Mouse (Mus musculus) kidney, embryonic 16.5 days (tissue): ENCODE measurements around the gene Rbfox1. TPM values are rescaled to one million over a fixed set of nuclear protein-coding genes. Genes with fewer than 3 reads are reported as not detected.

Experiments
- ATAC-seq: fragments of 200-750 bp; cut with Nextera tagmentation; 2 replicates; pipeline ENCODE4 v1.8.0; 2017; ENCODE audit warnings: moderate TSS enrichment; ENCODE audit not compliant: low FRiP score, low TSS enrichment
- H3K27ac ChIP-seq: fragments of 300-500 bp; sonication (generic); 2 replicates; pipeline ENCODE4 v1.5.1; 2014; ENCODE audit warnings: low read length
- H3K27me3 ChIP-seq: fragments of 300-500 bp; sonication (generic); 2 replicates; pipeline ENCODE4 v1.6.1; 2014; ENCODE audit warnings: low read length, control low read depth, mixed read lengths; ENCODE audit not compliant: insufficient read depth
- H3K36me3 ChIP-seq: fragments of 300-500 bp; sonication (generic); 2 replicates; pipeline ENCODE4 v1.6.1; 2014; ENCODE audit warnings: low read length, control low read depth, mixed read lengths; ENCODE audit not compliant: insufficient read depth
- H3K4me1 ChIP-seq: fragments of 300-500 bp; sonication (generic); 2 replicates; pipeline ENCODE4 v1.6.1; 2014; ENCODE audit warnings: low read length, control low read depth, mixed read lengths; ENCODE audit not compliant: insufficient read depth
- H3K4me2 ChIP-seq: fragments of 300-500 bp; sonication (generic); replicated peaks from 2 replicates; pipeline ENCODE4 v1.6.1; 2014; ENCODE audit warnings: low read depth, low read length
- H3K4me3 ChIP-seq: fragments of 300-500 bp; sonication (generic); 2 replicates; pipeline ENCODE4 v1.5.1; 2014; ENCODE audit warnings: mild to moderate bottlenecking, low read length
- H3K9ac ChIP-seq: fragments of 300-500 bp; sonication (generic); replicated peaks from 2 replicates; pipeline ENCODE4 v1.6.1; 2014; ENCODE audit warnings: low read length
- H3K9me3 ChIP-seq: fragments of 300-500 bp; sonication (generic); 2 replicates; pipeline ENCODE4 v1.6.1; 2016; ENCODE audit warnings: low read length, control low read depth
- WGBS: fragments of 180-500 bp; shearing (Covaris S2); extraction: QIAGEN DNeasy Blood & Tissue Kit; methylation state at CpG from one replicate; pipeline ENCODE4 v1.1.7; 2014; 5-methylcytosine and 5-hydroxymethylcytosine counted together
- polyA plus RNA-seq: library from polyadenylated mRNA; unstranded; fragments of >200 nt; fragmentation: Nextera tagmentation; extraction: Ambion mirVana; gene quantifications from 2 replicates; pipeline ENCODE4 v1.2.1, GENCODE M21; 2015

Gene Rbfox1
- polyA plus RNA-seq, 1 experiment from 2014 or later: 5.4 TPM

- Histone ChIP-seq H3K4me3 (no peak overlapping the region), H3K36me3 (no peaks in the 10 kb centered on the region), H3K4me1 (peaks cover 36% of the 10 kb centered on the region), H3K4me2 (no peak overlapping the region), H3K9me3 (no peaks in the 10 kb centered on the region), H3K27me3 (no peaks in the 10 kb centered on the region), H3K9ac (no peak overlapping the region), H3K27ac (no peak overlapping the region)
- ATAC-seq: no peak
- WGBS: 90% methylated on average over 4 of the region's 4 CpGs
Measured at GRCm38 (mm10) chr16:7152401-7152800, 1267.2 kb downstream of the Rbfox1 start.

DNA sequence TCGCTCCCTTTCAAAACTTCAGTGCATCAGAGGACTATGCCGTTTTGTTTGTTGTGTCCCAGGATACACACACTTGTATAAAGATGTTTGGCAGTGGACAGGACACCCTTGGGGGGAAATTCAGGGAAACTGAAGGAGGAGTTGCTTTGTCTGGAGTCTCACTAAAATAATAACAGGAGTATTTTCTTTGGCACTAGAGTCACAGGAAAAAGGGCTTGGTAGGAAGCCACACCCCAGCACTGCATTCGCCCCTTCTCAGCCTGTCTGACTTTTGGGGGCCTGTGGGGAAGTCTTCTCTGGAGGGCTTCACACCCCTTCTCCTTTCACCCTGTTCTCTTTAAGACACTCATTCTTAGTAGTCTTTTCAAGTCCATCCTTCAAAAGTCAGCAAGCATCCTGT lies 1269.5 kb downstream of the Rbfox1 start:
- Histone ChIP-seq H3K4me3 (no peak overlapping the region), H3K4me2 (no peak overlapping the region), H3K9ac (no peak overlapping the region), H3K9me3 (no peaks in the 10 kb centered on the region), H3K36me3 (no peaks in the 10 kb centered on the region), H3K27me3 (no peaks in the 10 kb centered on the region), H3K4me1 (peaks cover 23% of the 10 kb centered on the region), H3K27ac (no peak overlapping the region)
- 56% methylated on average over 3 of the region's 3 CpGs for WGBS
- no peak for ATAC-seq

DNA sequence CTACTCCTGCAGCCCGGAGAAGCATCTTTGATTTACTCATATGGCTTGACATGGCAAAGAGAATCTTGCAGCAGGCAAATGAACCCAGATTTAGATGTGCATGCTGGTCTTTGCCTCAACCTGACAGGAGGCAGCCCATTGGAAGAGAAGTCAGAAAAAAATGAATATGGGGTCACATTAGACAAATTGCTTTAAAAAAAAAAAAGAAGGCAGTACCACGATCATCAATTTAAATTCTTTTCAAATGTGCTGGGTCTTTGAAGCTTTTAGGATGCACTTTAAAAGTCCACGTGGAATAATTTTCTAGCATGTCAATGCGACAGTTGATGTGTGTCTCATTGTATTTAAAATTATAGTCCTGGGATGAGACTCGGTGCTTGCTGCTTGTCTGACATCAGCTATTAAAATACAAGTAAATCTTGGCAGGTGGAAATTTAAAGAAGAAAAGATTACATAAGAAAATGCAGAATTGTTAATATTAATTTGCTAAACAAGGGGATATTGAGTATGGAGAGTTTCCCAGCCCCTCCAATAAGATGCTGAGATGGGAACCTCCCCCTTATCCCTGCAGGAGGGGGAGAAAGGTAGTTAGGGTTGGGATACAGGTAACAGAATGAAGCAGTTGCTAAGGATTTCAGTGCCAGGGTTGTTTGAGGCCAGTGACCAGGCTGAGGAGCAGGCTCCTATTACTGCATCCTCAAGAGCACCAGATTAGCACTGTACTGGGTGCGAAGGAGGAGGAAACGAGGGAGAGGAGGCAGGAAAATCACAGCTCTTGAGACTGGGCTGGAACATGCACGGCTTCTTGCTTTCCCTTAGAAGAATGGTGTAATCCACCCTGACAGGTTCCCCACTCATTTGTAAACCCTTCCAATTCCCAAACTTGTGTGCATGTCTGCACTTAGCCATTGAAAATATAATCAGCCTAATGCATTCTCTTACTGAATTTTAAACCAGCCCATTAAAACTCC lies 1274.0 kb downstream of the Rbfox1 start:
- no peaks in the 10 kb centered on the region for H3K36me3 ChIP-seq
- no peak overlapping the region for H3K9ac ChIP-seq
- ATAC-seq: no peak
- no peaks in the 10 kb centered on the region for H3K27me3 ChIP-seq
- H3K4me1 ChIP-seq: 0 out of 2 replicates have a peak, but pooled peaks cover 2% of the 10 kb centered on the region
- 83% methylated on average over 8 of the region's 8 CpGs for WGBS
- H3K4me2 ChIP-seq: no peak overlapping the region
- H3K27ac ChIP-seq: no peak overlapping the region
- H3K9me3 ChIP-seq: no peaks in the 10 kb centered on the region
- H3K4me3 ChIP-seq: no peak overlapping the region

DNA sequence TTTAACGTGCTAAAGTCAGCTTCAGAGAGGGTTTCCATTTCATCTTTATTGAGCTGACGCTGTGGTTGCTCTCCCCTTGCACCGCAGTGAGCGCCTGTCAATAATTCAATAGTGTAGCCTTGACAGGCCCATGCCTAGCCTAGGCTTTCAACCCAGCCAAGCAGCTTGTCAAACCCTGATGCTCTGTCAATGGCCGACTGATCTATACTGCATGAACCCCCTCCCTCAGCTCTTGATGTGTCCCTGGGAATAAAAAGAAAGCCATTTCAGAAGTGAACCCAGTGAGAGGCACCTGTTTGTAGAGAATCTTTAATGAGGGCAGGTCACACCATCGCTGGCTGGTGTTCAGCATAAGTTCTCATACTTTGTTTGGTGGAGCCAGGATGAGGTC lies 1274.7 kb downstream of the Rbfox1 start:
- no peaks in the 10 kb centered on the region for H3K9me3 ChIP-seq
- no peak overlapping the region for H3K4me3 ChIP-seq
- no peak overlapping the region for H3K4me2 ChIP-seq
- ATAC-seq: no peak
- H3K27ac ChIP-seq: no peak overlapping the region
- WGBS: 74% methylated on average over 6 of the region's 6 CpGs
- no peaks in the 10 kb centered on the region for H3K4me1 ChIP-seq
- H3K27me3 ChIP-seq: no peaks in the 10 kb centered on the region
- no peak overlapping the region for H3K9ac ChIP-seq
- no peaks in the 10 kb centered on the region for H3K36me3 ChIP-seq

DNA sequence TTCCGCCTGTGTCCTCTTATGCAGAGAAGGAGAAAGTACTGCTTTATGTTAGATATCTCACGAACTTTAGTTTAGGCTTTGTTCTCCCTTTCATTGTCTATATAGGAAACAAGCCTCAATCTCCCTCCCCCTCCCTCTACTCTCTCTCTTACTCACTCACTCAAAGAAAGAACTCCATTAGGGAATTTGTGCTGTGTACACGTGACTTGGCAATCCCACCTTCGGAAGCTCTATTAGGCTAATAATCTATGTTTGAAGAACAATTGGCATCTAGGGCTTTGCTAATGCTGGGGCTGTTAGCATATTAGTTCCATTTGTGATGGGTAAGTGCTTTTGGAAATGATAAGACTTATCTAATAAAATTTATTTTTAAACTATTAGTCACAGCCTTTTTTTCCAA lies 1277.0 kb downstream of the Rbfox1 start:
- 71% methylated on average over 4 of the region's 4 CpGs for WGBS
- no peak overlapping the region for H3K4me2 ChIP-seq
- H3K4me3 ChIP-seq: no peak overlapping the region
- no peaks in the 10 kb centered on the region for H3K9me3 ChIP-seq
- no peaks in the 10 kb centered on the region for H3K4me1 ChIP-seq
- H3K27ac ChIP-seq: no peak overlapping the region
- no peaks in the 10 kb centered on the region for H3K36me3 ChIP-seq
- ATAC-seq: no peak
- no peak overlapping the region for H3K9ac ChIP-seq
- no peaks in the 10 kb centered on the region for H3K27me3 ChIP-seq

GRCm38 (mm10) chr16:7163688-7164087 lies 1278.5 kb downstream of the Rbfox1 start:
- Histone ChIP-seq H3K4me3 (no peak overlapping the region), H3K4me2 (no peak overlapping the region), H3K9me3 (no peaks in the 10 kb centered on the region), H3K9ac (no peak overlapping the region), H3K27me3 (no peaks in the 10 kb centered on the region), H3K27ac (no peak overlapping the region), H3K4me1 (no peaks in the 10 kb centered on the region), H3K36me3 (no peaks in the 10 kb centered on the region)
- no peak for ATAC-seq
- WGBS: 75% methylated on average over 4 of the region's 4 CpGs

DNA sequence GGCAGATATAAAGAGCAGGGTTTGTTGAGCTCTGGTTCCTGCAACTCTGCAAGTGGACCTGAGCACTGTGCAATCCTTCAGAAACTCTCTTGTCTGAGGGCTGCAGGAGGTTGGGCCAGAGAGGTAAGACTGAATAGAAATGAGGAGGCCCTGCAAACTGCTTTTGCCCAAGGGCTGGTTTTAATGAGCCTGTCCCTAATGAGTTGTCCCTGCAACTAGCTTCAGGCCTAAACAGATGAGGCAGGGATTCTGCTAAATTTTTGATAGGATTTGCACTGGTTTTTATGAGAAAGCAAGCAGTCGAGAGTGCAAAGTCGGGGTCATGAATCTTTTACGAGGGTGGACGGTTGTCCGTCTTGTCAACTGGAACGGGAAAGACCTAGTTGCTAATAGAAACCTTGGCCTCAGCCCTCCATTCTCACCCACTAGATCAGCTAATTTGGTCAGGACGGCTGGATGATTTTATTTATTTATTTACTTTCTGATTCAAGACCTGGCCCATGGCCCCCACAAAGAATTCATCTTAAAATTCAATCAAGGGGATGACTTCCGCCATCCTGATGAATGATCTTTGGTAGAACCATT lies 1279.1 kb downstream of the Rbfox1 start:
- Histone ChIP-seq H3K9ac (no peak overlapping the region), H3K36me3 (no peaks in the 10 kb centered on the region), H3K27ac (no peak overlapping the region), H3K27me3 (no peaks in the 10 kb centered on the region), H3K4me2 (no peak overlapping the region), H3K4me3 (no peak overlapping the region), H3K4me1 (no peaks in the 10 kb centered on the region), H3K9me3 (no peaks in the 10 kb centered on the region)
- no peak for ATAC-seq
- WGBS: 38% methylated on average over 8 of the region's 8 CpGs

- Histone ChIP-seq H3K9me3 (no peaks in the 10 kb centered on the region), H3K27me3 (no peaks in the 10 kb centered on the region), H3K4me2 (no peak overlapping the region), H3K4me1 (no peaks in the 10 kb centered on the region), H3K4me3 (no peak overlapping the region), H3K27ac (no peak overlapping the region), H3K9ac (no peak overlapping the region), H3K36me3 (no peaks in the 10 kb centered on the region)
- 96% methylated on average over 2 of the region's 2 CpGs for WGBS
- no peak for ATAC-seq
Measured at GRCm38 (mm10) chr16:7175960-7176359, 1290.8 kb downstream of the Rbfox1 start.

GRCm38 (mm10) chr16:7187788-7188187 lies 1302.6 kb downstream of the Rbfox1 start:
- WGBS: 37% methylated on average over 2 of the region's 2 CpGs
- Histone ChIP-seq H3K27me3 (no peaks in the 10 kb centered on the region), H3K9me3 (no peaks in the 10 kb centered on the region), H3K9ac (no peak overlapping the region), H3K36me3 (no peaks in the 10 kb centered on the region), H3K4me1 (no peaks in the 10 kb centered on the region), H3K4me3 (no peak overlapping the region), H3K27ac (no peak overlapping the region), H3K4me2 (no peak overlapping the region)
- ATAC-seq: no peak

- Histone ChIP-seq H3K36me3 (no peaks in the 10 kb centered on the region), H3K4me2 (no peak overlapping the region), H3K27ac (no peak overlapping the region), H3K27me3 (no peaks in the 10 kb centered on the region), H3K9me3 (no peaks in the 10 kb centered on the region), H3K4me1 (no peaks in the 10 kb centered on the region), H3K4me3 (no peak overlapping the region), H3K9ac (no peak overlapping the region)
- no peak for ATAC-seq
- 46% methylated on average over 5 of the region's 5 CpGs for WGBS
Measured at GRCm38 (mm10) chr16:7193535-7193934, 1308.4 kb downstream of the Rbfox1 start.
